Mouse (Mus musculus): Measurements from ENCODE around the gene Hypm. TPM values are rescaled to one million over a fixed set of nuclear protein-coding genes. Genes with fewer than 3 reads are reported as not detected.

Gene Hypm
- total RNA-seq (2023) = not detected

DNA sequence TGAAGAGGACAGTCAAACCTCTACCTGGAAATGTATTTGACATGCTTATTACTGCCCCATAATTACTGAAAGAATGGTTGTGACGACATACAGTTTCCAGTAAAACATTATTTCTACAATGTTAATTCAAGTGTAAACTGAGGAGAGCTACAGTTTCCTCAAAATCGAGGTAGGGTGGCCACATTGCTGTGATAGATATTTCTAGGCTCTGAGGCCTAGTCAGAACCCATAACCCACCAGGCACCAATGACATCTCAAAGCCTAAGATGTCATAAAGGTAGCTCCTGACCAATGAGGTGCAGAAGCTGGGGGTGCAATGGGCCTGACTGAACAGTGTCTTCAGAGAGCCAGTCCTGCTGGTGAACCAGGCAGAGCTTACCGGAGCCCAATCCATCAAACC lies at the start of gene Hypm:
Gene Hypm, plus strand, starts transcription at position 301 of the 400 bp plus-strand sequence.

DNA sequence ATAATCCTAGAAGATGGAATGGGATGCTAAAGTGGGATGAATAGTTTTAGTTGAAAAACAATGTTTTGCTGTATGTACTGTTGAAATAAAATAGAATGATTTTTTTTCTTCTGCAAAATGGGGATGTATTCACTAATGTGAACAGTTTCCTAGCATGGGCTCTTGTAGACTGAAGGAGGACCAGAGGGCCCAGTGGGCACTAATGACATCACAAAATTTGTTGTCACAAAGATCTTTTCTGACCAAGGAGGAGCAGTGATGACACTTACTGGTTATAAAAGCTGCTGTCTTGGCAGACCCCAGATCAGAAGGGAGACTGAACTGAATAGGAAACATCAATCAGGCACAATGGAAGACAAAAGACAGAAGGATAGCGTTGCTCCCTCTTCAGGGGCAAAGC lies 2.7 kb downstream of the Hypm start, which contains the start of gene H2al3:
Gene H2al3, plus strand, starts transcription at position 301 of the 400 bp plus-strand sequence.

DNA sequence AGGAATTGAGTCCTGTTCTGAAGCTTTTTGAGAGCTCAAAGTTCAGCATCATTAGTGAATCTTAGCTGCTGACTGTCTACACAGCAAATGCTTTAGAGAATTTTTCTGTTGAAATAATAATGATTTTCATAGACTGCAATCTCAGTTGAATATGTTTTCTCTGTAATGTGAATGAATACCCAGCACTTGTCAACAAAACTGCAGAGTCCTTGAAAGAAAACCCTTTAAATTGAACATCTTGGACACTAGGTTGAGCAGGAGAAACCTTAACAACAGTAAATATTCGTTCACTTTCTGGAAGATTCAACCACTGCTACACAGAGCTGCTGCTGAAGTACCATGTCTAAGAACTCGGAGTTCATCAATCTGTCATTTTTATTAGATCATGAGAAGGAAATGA lies 38.6 kb downstream of the Hypm start, which contains the start of gene Sytl5:
Gene Sytl5, plus strand, starts transcription at position 301 of the 400 bp plus-strand sequence.

Other genes with a start within 250 kb of the Hypm start
- 10 to 100 TPM; 22.5 to 31.7 TPM for gene Dynlt3, start 183.9 kb upstream of the Hypm start, total RNA-seq (2023)
- not detected for gene H2al3, start 2.8 kb downstream of the Hypm start, total RNA-seq (2023)
- gene Sytl5, start 38.7 kb downstream of the Hypm start, total RNA-seq (2023) = not detected